Mouse (Mus musculus) limb, embryonic 13.5 days (tissue): Measurements from ENCODE around the gene Clcn7. TPM values are rescaled to one million over a fixed set of nuclear protein-coding genes. Genes with fewer than 3 reads are reported as not detected.

Experiments
- ATAC-seq: fragments of 200-750 bp; cut with Nextera tagmentation; 2 replicates; pipeline ENCODE4 v1.8.0; 2017; ENCODE audit warnings: low read depth, moderate number of reproducible peaks, moderate TSS enrichment; ENCODE audit not compliant: low FRiP score
- H3K27ac ChIP-seq: fragments of 300-500 bp; sonication (generic); 2 replicates; pipeline ENCODE4 v1.5.1; 2015; ENCODE audit warnings: inconsistent platforms, mild to moderate bottlenecking, moderate library complexity
- H3K27me3 ChIP-seq: fragments of 300-500 bp; sonication (generic); 2 replicates; pipeline ENCODE4 v1.6.1; 2015; ENCODE audit warnings: mild to moderate bottlenecking, inconsistent platforms
- H3K36me3 ChIP-seq: fragments of 300-500 bp; sonication (generic); 2 replicates; pipeline ENCODE4 v1.6.1; 2015; ENCODE audit warnings: inconsistent platforms, mild to moderate bottlenecking, moderate library complexity
- H3K4me1 ChIP-seq: fragments of 300-500 bp; sonication (generic); 2 replicates; pipeline ENCODE4 v1.6.1; 2015; ENCODE audit warnings: inconsistent platforms
- H3K4me2 ChIP-seq: fragments of 300-500 bp; sonication (generic); replicated peaks from 2 replicates; pipeline ENCODE4 v1.6.1; 2015; ENCODE audit warnings: inconsistent platforms, mild to moderate bottlenecking, moderate library complexity
- H3K4me3 ChIP-seq: fragments of 300-500 bp; sonication (generic); 2 replicates; pipeline ENCODE4 v1.5.1; 2015; ENCODE audit warnings: moderate library complexity, mild to moderate bottlenecking, inconsistent platforms
- H3K9ac ChIP-seq: fragments of 300-500 bp; sonication (generic); 2 replicates; pipeline ENCODE4 v1.6.1; 2015; ENCODE audit warnings: mild to moderate bottlenecking, inconsistent platforms
- H3K9me3 ChIP-seq: fragments of 300-500 bp; sonication (generic); 2 replicates; pipeline ENCODE4 v1.6.1; 2016; ENCODE audit warnings: inconsistent platforms
- WGBS: fragments of 180-500 bp; shearing (Covaris S2); methylation state at CpG from one replicate; pipeline ENCODE4 v1.1.7; 2015; 5-methylcytosine and 5-hydroxymethylcytosine counted together
- polyA plus RNA-seq: library from polyadenylated mRNA; unstranded; fragments of >200 nt; fragmentation: Nextera tagmentation; extraction: Ambion mirVana; gene quantifications from 2 replicates; pipeline ENCODE4 v1.2.1, GENCODE M21; 2015

Clcn7 gene
- polyA plus RNA-seq, 1 experiment from 2014 or later, result 27.2 TPM

GRCm38 (mm10) chr17:25135622-25136021 lies 2.4 kb downstream of the Clcn7 start:
- no peaks in the 10 kb centered on the region for H3K9me3 ChIP-seq
- H3K27ac ChIP-seq, result no peak overlapping the region
- H3K9ac ChIP-seq, result no peak overlapping the region; the same call in 1 of the 2 replicates
- no peak for ATAC-seq
- peaks cover 19% of the 10 kb centered on the region for H3K36me3 ChIP-seq
- WGBS, result 79% methylated on average over 6 of the region's 6 CpGs
- H3K27me3 ChIP-seq, result no peaks in the 10 kb centered on the region
- no peak overlapping the region for H3K4me2 ChIP-seq
- H3K4me3 ChIP-seq, result no peak overlapping the region
- peaks cover 14% of the 10 kb centered on the region for H3K4me1 ChIP-seq

GRCm38 (mm10) chr17:25138803-25139202 lies 5.6 kb downstream of the Clcn7 start:
- Histone ChIP-seq H3K27ac (no peak overlapping the region), H3K27me3 (no peaks in the 10 kb centered on the region), H3K4me3 (no peak overlapping the region), H3K4me2 (no peak overlapping the region), H3K9me3 (no peaks in the 10 kb centered on the region), H3K36me3 (peaks cover 19% of the 10 kb centered on the region), H3K4me1 (peaks cover 13% of the 10 kb centered on the region), H3K9ac (no peak overlapping the region)
- 93% methylated on average over 1 of the region's 1 CpGs for WGBS
- ATAC-seq, result no peak

- ATAC-seq, result no peak
- Histone ChIP-seq H3K27me3 (no peaks in the 10 kb centered on the region), H3K27ac (no peak overlapping the region)
These were observed 6.8 kb downstream of the Clcn7 start for GRCm38 (mm10) chr17:25139960-25140359.

DNA sequence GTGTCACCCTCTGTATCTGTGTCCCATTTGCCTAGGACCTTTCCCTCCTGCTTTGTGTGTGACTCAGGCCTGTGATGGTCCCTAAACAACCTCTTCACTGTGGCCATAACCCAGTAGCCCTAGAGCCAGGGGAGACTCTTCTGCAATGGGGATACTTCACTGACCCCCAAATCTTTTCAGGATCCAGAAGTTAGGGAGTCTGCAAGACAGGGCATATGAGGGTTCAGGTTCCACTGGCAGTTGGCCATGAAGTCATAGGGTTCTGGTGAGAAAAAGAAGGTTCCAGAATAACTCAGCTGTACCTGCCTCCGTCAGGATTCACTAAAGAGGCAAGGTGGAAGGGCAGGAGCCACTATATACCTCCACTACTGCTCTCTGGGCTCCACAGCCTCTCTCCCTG lies 29.0 kb downstream of the Clcn7 start, which contains the start of gene Ccdc154:
Ccdc154 (plus strand) TSS at position 301 of the 400 bp plus-strand sequence.
- H3K9me3 ChIP-seq, result no peaks in the 10 kb centered on the region
- H3K4me2 ChIP-seq, result no peak within 1 kb of the TSS
- no peaks in the 10 kb centered on the region for H3K27me3 ChIP-seq
- ATAC-seq, result no peak
- no peak within 1 kb of the TSS for H3K27ac ChIP-seq
- H3K36me3 ChIP-seq, result peaks cover 36% of the 10 kb centered on the region
- no peak within 1 kb of the TSS for H3K4me3 ChIP-seq
- 81% methylated on average over 1 of the region's 1 CpGs for WGBS
- H3K4me1 ChIP-seq, result no peaks in the 10 kb centered on the region
- H3K9ac ChIP-seq, result no peak within 1 kb of the TSS

More at GRCm38 (mm10) chr17:25139960-25140359, 6.8 kb downstream of the Clcn7 start:
- H3K9me3 ChIP-seq, result no peaks in the 10 kb centered on the region
- H3K9ac ChIP-seq, result no peak overlapping the region
- WGBS, result 72% methylated on average over 4 of the region's 4 CpGs
- H3K4me3 ChIP-seq, result no peak overlapping the region
- H3K36me3 ChIP-seq, result peaks cover 22% of the 10 kb centered on the region
- H3K4me1 ChIP-seq, result 0 out of 2 replicates have a peak, but pooled peaks cover 3% of the 10 kb centered on the region
- H3K4me2 ChIP-seq, result no peak overlapping the region

- 70% methylated on average over 7 of the region's 7 CpGs for WGBS
- no peak for ATAC-seq
These were observed 30.2 kb downstream of the Clcn7 start for GRCm38 (mm10) chr17:25163387-25163786.

GRCm38 (mm10) chr17:25164770-25165169 lies 31.6 kb downstream of the Clcn7 start:
- no peak overlapping the region for H3K9ac ChIP-seq
- WGBS, result 85% methylated on average over 3 of the region's 3 CpGs
- H3K9me3 ChIP-seq, result no peaks in the 10 kb centered on the region
- peaks cover 21% of the 10 kb centered on the region for H3K36me3 ChIP-seq
- no peak overlapping the region for H3K27ac ChIP-seq
- ATAC-seq, result no peak
- no peaks in the 10 kb centered on the region for H3K4me1 ChIP-seq
- H3K4me3 ChIP-seq, result no peak overlapping the region
- no peak overlapping the region for H3K4me2 ChIP-seq
- no peaks in the 10 kb centered on the region for H3K27me3 ChIP-seq

More at GRCm38 (mm10) chr17:25163387-25163786, 30.2 kb downstream of the Clcn7 start:
- Histone ChIP-seq H3K9ac (peak overlapping the region; percentile 8; the same call in 1 of the 2 replicates), H3K4me3 (no peak overlapping the region), H3K4me2 (no peak overlapping the region), H3K27me3 (no peaks in the 10 kb centered on the region), H3K4me1 (no peaks in the 10 kb centered on the region), H3K27ac (no peak overlapping the region), H3K36me3 (peaks cover 29% of the 10 kb centered on the region), H3K9me3 (no peaks in the 10 kb centered on the region)

DNA sequence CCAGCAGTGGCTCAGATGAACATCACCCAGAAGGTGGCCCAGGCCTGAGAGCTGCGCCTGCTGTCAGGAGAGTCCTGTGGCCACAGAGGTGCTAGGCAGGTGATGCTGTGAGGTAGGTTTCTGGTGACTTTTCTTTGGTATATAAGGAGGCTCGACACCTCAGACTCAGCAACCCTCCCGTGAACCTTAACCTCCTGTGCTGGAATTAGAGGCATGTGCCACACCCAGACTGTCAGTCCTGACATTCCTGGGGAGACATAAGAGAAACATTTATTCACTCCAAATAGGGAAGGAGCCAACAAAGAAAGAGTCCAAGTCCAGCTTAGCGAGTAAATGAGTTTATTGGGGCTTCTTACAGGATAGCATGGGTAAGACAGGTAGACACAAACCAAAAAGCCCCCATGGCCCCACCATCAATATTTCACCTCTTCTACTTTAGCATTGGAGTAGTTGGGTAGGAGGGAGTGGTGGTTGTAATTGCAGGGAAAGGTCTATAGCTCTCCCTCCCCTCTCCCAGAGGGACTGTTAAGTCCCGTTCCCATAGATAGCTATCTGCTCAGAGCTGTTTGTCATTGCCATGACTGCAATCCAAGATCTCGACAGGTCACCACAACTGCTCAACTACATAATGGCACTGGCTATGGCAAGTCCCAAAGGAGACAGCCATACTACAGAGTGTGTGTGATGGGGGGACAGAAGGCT lies 32.9 kb downstream of the Clcn7 start:
- Histone ChIP-seq H3K27ac (no peak overlapping the region), H3K9me3 (no peaks in the 10 kb centered on the region), H3K4me1 (no peaks in the 10 kb centered on the region), H3K9ac (no peak overlapping the region), H3K4me2 (no peak overlapping the region), H3K36me3 (peaks cover 7% of the 10 kb centered on the region), H3K27me3 (no peaks in the 10 kb centered on the region), H3K4me3 (no peak overlapping the region)
- WGBS, result 41% methylated on average over 6 of the region's 6 CpGs
- ATAC-seq, result no peak

DNA sequence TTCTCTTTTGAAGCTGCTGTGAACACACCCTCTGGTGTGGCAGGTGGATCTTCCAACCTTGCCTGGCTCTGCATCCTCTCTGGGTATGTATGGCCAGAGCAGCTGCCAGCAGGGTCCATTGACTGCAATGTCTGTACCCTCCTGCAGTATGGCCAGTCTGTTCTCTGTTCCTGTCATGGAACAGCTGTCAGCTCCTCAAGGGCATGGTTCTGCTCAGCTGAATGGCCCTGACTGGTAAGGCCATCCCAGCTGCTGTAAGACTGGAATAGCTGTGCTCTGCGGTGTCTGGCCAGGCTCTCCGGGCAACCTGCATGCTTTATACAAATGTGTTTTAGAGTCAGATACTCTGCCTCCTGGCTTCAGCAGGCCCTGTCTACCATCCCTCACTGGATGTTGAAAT lies 36.5 kb downstream of the Clcn7 start:
- Histone ChIP-seq H3K27ac (no peak overlapping the region), H3K9ac (0 out of 2 replicates have a peak overlapping the region, but pooled peaks have one; percentile 13), H3K4me2 (no peak overlapping the region), H3K4me1 (no peaks in the 10 kb centered on the region), H3K36me3 (no peaks in the 10 kb centered on the region), H3K27me3 (no peaks in the 10 kb centered on the region), H3K4me3 (no peak overlapping the region), H3K9me3 (no peaks in the 10 kb centered on the region)
- WGBS, result 84% methylated on average over 2 of the region's 2 CpGs
- ATAC-seq, result peak; percentile 48; the same call in 1 of the 2 replicates

DNA sequence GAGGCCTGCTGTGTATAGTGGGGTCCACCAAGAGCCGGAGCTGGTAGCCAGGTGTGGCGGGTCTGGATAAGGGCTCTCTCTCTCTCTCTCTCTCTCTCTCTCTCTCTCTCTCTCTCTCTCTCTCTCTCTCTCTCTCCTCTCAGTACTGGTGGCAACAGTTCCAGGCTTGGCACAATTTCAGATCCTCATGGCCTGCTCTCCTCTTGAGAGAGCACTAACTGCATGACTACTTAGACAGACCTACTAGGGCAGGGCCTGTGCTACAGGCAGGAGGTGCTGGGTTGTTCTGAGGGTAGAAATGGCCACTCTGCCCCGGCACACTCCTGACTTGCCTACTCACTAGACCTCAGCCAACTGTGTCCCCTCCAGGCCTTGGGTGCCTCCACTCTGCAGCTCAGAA lies 39.4 kb downstream of the Clcn7 start:
- WGBS, result 78% methylated on average over 3 of the region's 3 CpGs
- Histone ChIP-seq H3K4me3 (no peak overlapping the region), H3K9ac (no peak overlapping the region), H3K9me3 (no peaks in the 10 kb centered on the region), H3K27ac (no peak overlapping the region), H3K27me3 (no peaks in the 10 kb centered on the region), H3K4me1 (no peaks in the 10 kb centered on the region), H3K36me3 (no peaks in the 10 kb centered on the region), H3K4me2 (no peak overlapping the region)
- no peak for ATAC-seq

DNA sequence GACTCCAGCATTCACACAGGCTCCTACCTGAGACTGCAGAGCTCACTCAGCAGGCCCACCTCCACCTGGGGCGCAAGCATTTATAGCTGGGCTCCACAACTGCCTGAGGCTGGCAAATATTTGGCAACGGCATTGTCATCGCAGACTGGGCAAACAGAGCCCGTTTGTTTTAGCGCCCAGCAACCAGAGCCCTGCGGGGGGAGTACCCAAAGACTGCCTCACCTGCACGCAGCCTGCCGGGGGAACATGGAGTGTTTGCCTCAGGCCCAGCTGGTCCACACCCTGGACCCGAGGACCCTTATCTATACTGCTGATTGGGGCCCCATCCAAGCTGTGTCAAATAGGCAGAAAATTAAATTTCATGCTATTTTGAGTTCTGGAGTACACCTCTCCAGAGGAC lies 42.2 kb downstream of the Clcn7 start, which contains the start of gene Gm38655:
Gm38655 (minus strand) TSS at position 61 of the 400 bp plus-strand sequence.
- H3K9ac ChIP-seq, result no peak within 1 kb of the TSS
- H3K27me3 ChIP-seq, result 0 out of 2 replicates have a peak, but pooled peaks cover under 1% of the 10 kb centered on the region
- no peak within 1 kb of the TSS for H3K4me3 ChIP-seq
- WGBS, result 70% methylated on average over 9 of the region's 9 CpGs
- H3K36me3 ChIP-seq, result no peaks in the 10 kb centered on the region
- no peaks in the 10 kb centered on the region for H3K4me1 ChIP-seq
- H3K27ac ChIP-seq, result no peak within 1 kb of the TSS
- ATAC-seq, result no peak
- no peaks in the 10 kb centered on the region for H3K9me3 ChIP-seq
- no peak within 1 kb of the TSS for H3K4me2 ChIP-seq

GRCm38 (mm10) chr17:25183232-25183631 lies 50.0 kb downstream of the Clcn7 start:
- Histone ChIP-seq H3K4me1 (peaks cover 24% of the 10 kb centered on the region), H3K9me3 (no peaks in the 10 kb centered on the region), H3K36me3 (peaks cover 7% of the 10 kb centered on the region; the same call in 1 of the 2 replicates), H3K27ac (no peak overlapping the region), H3K27me3 (peaks cover 7% of the 10 kb centered on the region; the same call in 1 of the 2 replicates), H3K9ac (no peak overlapping the region), H3K4me2 (peak overlapping the region; percentile 100), H3K4me3 (peak overlapping the region; percentile 98)
- ATAC-seq, result no peak

- peaks cover 7% of the 10 kb centered on the region; the same call in 1 of the 2 replicates for H3K36me3 ChIP-seq
- peak within 1 kb of the TSS; percentile 93 for H3K27ac ChIP-seq
- H3K4me1 ChIP-seq, result peaks cover 28% of the 10 kb centered on the region
- peaks cover 7% of the 10 kb centered on the region; the same call in 1 of the 2 replicates for H3K27me3 ChIP-seq
- peak; percentile 84 for ATAC-seq
- peak within 1 kb of the TSS; percentile 100 for H3K4me2 ChIP-seq
- H3K9me3 ChIP-seq, result no peaks in the 10 kb centered on the region
- H3K4me3 ChIP-seq, result peak within 1 kb of the TSS; percentile 98
- peak within 1 kb of the TSS; percentile 88 for H3K9ac ChIP-seq
- under 1% methylated on average over 50 of the region's 50 CpGs for WGBS
These were observed 51.0 kb downstream of the Clcn7 start, which contains the start of gene BC003965 for GRCm38 (mm10) chr17:25184129-25184691. BC003965 (plus strand) TSS chr17:25184554.
